Mouse (Mus musculus) cortical plate, adult 2 months (tissue): Measurements from ENCODE around the gene Uba3.

Source experiments
- CTCF ChIP-seq: fragments of 200-500 bp; IDR thresholded peaks from 2 replicates; pipeline ENCODE4 v1.5.1; 2011; ENCODE audit warnings: mild to moderate bottlenecking, control low read depth, low read length; ENCODE audit not compliant: insufficient read depth; ENCODE audit errors: extremely low read depth
- POLR2A ChIP-seq: fragments of 200-500 bp; IDR thresholded peaks from 2 replicates; pipeline ENCODE4 v1.6.1; 2011; ENCODE audit warnings: mild to moderate bottlenecking, low read length, control low read depth; ENCODE audit not compliant: insufficient read depth; ENCODE audit errors: extremely low read depth

DNA sequence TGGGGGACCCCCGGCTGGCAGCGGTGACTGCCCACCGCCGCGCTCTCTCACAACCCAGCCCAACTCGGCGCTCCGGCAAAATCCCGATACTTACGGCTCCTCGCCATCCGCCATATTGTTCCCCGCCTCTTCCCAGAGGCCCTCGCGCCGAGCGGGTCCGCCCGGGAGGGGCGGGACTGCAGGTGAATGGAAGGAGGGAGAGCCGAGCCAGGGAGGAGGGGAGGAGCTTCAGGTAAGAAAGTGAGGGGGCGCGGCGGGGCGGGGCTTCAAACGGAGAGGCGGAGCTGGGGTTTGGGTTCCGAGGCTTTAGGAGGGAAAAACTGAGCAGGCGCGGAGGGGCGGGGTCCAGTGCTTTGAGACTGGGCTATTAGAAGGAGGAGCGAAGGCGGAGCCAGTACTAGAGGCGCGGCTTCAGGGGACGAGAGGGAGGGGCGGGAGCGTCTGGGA, at the start of gene Uba3:
- TF ChIP-seq CTCF (no peak), POLR2A (peak; percentile 80)
